Mouse (Mus musculus) limb, embryonic 12.5 days (tissue): Measurements from ENCODE around the gene Ccnf. TPM values are rescaled to one million over a fixed set of nuclear protein-coding genes. Genes with fewer than 3 reads are reported as not detected.

ENCODE experiments used
- ATAC-seq: fragments of 200-750 bp; cut with Nextera tagmentation; 2 replicates; pipeline ENCODE4 v1.8.0; 2017; ENCODE audit warnings: low read depth, moderate TSS enrichment; ENCODE audit not compliant: insufficient number of reproducible peaks, insufficient read depth, low FRiP score, low TSS enrichment
- H3K27ac ChIP-seq: fragments of 300-500 bp; sonication (generic); 2 replicates; pipeline ENCODE4 v1.5.1; 2016; ENCODE audit warnings: mild to moderate bottlenecking, moderate library complexity
- H3K27me3 ChIP-seq: fragments of 300-500 bp; sonication (generic); 2 replicates; pipeline ENCODE4 v1.6.1; 2016; ENCODE audit warnings: mild to moderate bottlenecking, moderate library complexity
- H3K36me3 ChIP-seq: fragments of 300-500 bp; sonication (generic); 2 replicates; pipeline ENCODE4 v1.6.1; 2016; ENCODE audit warnings: mild to moderate bottlenecking, moderate library complexity
- H3K4me1 ChIP-seq: fragments of 300-500 bp; sonication (generic); replicated peaks from 2 replicates; pipeline ENCODE4 v1.6.1; 2016
- H3K4me2 ChIP-seq: fragments of 300-500 bp; sonication (generic); 2 replicates; pipeline ENCODE4 v1.6.1; 2016; ENCODE audit warnings: mild to moderate bottlenecking, moderate library complexity
- H3K4me3 ChIP-seq: fragments of 300-500 bp; sonication (generic); replicated peaks from 2 replicates; pipeline ENCODE4 v1.5.1; 2016; ENCODE audit warnings: mild to moderate bottlenecking
- H3K9ac ChIP-seq: fragments of 300-500 bp; sonication (generic); replicated peaks from 2 replicates; pipeline ENCODE4 v1.6.1; 2016; ENCODE audit warnings: mild to moderate bottlenecking, moderate library complexity
- H3K9me3 ChIP-seq: fragments of 300-500 bp; sonication (generic); 2 replicates; pipeline ENCODE4 v1.6.1; 2016; ENCODE audit warnings: mild to moderate bottlenecking, moderate library complexity
- WGBS: fragments of 180-500 bp; shearing (Covaris S2); methylation state at CpG from one replicate; pipeline ENCODE4 v1.1.7; 2016; 5-methylcytosine and 5-hydroxymethylcytosine counted together
- polyA plus RNA-seq: library from polyadenylated mRNA; unstranded; fragments of >200 nt; fragmentation: Nextera tagmentation; extraction: Ambion mirVana; gene quantifications from 2 replicates; pipeline ENCODE4 v1.2.1, GENCODE M21; 2016

Ccnf gene
- polyA plus RNA-seq, 1 experiment from 2014 or later: 92.7 TPM

- H3K36me3 ChIP-seq: peaks cover 75% of the 10 kb centered on the region
- no peak overlapping the region for H3K4me2 ChIP-seq
- H3K4me3 ChIP-seq: no peak overlapping the region
- 82% methylated on average over 10 of the region's 10 CpGs for WGBS
- ATAC-seq: no peak
- peaks cover 9% of the 10 kb centered on the region for H3K4me1 ChIP-seq
- no peak overlapping the region for H3K27ac ChIP-seq
- no peak overlapping the region for H3K9ac ChIP-seq
- no peaks in the 10 kb centered on the region for H3K9me3 ChIP-seq
- no peaks in the 10 kb centered on the region for H3K27me3 ChIP-seq
Observed at GRCm38 (mm10) chr17:24224741-24225140, 26.5 kb downstream of the Ccnf start.

- Histone ChIP-seq H3K27me3 (no peaks in the 10 kb centered on the region), H3K9ac (no peak overlapping the region), H3K27ac (no peak overlapping the region), H3K4me3 (no peak overlapping the region), H3K9me3 (no peaks in the 10 kb centered on the region), H3K36me3 (peaks cover 68% of the 10 kb centered on the region), H3K4me2 (no peak overlapping the region), H3K4me1 (peaks cover 16% of the 10 kb centered on the region)
- WGBS: 89% methylated on average over 5 of the region's 5 CpGs
- no peak for ATAC-seq
Observed at GRCm38 (mm10) chr17:24223513-24223912, 27.8 kb downstream of the Ccnf start.

DNA sequence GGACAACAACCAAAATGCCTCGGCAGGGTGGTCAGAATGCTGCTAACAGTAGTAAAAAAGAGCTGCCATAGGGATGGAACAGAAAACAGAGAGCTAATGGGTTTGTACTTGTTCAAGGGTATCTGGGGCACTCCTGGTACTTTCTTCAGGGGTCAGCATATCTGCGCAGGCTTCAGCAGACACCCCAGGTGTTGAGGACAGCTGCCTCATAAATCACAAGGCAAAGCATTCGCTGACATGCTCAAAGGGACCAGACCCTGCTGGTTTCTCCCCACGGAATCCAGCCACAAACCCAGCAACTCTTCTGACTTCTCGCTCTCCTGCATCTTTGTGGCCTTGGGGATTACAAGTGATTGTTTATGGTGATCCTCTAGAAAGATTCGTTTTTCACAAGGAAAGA is 28.6 kb downstream of the Ccnf start:
- Histone ChIP-seq H3K4me3 (no peak overlapping the region), H3K4me1 (peaks cover 16% of the 10 kb centered on the region), H3K9ac (no peak overlapping the region), H3K36me3 (peaks cover 68% of the 10 kb centered on the region), H3K4me2 (no peak overlapping the region), H3K9me3 (no peaks in the 10 kb centered on the region), H3K27ac (no peak overlapping the region), H3K27me3 (no peaks in the 10 kb centered on the region)
- no peak for ATAC-seq
- 70% methylated on average over 6 of the region's 6 CpGs for WGBS

DNA sequence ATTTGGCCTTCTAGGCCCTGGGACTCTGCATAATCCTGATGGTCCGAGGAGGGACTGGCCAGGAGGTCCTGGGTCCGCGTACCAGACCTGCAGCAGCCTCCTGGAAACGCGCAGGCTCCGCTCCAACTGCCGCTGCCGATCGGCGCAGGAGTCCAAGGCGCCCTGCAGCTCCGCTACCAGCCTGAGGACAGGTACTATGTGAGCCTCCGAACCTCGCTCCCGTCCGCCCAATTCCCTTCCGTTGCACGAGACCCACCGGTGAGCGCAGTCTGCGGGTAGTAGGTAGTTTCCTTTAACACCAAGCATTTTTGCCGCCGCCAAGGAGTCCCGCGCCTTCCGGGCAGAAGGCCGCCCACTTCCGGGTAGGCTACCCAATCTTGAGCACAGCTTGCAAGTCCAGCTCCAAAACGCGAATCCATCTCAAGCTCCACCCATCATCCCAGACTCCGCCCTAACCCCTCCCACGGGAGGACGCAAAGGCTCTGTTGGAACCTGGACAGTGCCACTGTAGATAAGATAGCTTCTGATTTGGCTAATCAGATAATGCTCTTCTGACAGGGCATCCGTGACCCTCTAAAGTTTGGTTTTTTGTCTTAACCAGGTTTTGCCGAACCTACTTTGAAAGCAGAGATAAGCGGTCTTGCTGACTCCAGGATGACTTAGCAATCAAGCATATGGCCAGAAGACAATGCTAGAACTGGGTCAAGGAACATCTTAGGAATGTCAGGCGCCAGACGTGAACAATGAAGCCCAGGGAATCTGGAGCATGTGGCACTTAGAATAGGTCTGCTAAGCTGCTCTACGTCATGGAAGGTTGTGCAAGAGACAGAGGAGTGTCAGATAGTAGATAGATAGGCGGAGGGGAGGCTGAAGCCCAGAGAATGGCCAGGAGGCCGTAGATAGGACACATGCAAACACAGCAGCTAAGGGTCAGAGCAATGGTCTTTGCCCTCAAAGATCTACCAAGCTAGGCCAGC is 30.6 kb downstream of the Ccnf start, which contains the start of gene Tedc2:
Tedc2 (minus strand) TSS at position 417 of the 977 bp plus-strand sequence.
- H3K4me3 ChIP-seq: peak within 1 kb of the TSS; percentile 78
- H3K27me3 ChIP-seq: no peaks in the 10 kb centered on the region
- peaks cover 16% of the 10 kb centered on the region for H3K4me1 ChIP-seq
- H3K9ac ChIP-seq: peak within 1 kb of the TSS; percentile 82
- peak; percentile 87 for ATAC-seq
- 6% methylated on average over 41 of the region's 41 CpGs for WGBS
- peaks cover 68% of the 10 kb centered on the region for H3K36me3 ChIP-seq
- H3K4me2 ChIP-seq: peak within 1 kb of the TSS; percentile 94
- no peaks in the 10 kb centered on the region for H3K9me3 ChIP-seq
- H3K27ac ChIP-seq: peak within 1 kb of the TSS; percentile 67

- Histone ChIP-seq H3K36me3 (peaks cover 49% of the 10 kb centered on the region), H3K9ac (no peak overlapping the region), H3K27me3 (no peaks in the 10 kb centered on the region), H3K4me2 (no peak overlapping the region), H3K4me3 (no peak overlapping the region), H3K9me3 (no peaks in the 10 kb centered on the region), H3K27ac (no peak overlapping the region), H3K4me1 (peaks cover 25% of the 10 kb centered on the region)
- WGBS: 72% methylated on average over 4 of the region's 4 CpGs
- no peak for ATAC-seq
Observed at GRCm38 (mm10) chr17:24216836-24217235, 34.4 kb downstream of the Ccnf start.

DNA sequence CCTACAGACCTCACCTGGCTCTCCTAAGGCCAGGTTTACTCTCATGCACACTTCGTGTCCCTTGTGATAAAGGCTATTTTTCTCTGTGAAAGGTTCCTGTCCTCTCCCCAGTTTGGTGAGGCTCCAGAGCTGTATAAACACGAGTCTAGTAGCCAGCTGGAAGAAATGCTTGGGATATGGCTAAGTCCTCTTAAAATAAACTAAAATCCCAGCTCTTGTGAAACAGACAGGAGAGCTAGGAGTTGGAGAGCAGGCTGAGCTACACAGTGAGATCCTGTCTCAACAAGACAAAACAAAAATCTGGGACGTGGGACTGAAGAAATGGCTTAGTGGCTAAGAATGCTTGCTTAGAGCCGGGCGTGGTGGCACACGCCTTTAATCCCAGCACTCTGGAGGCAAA is 38.1 kb downstream of the Ccnf start:
- Histone ChIP-seq H3K4me3 (no peak overlapping the region), H3K9ac (no peak overlapping the region), H3K4me1 (peaks cover 42% of the 10 kb centered on the region), H3K4me2 (no peak overlapping the region), H3K27ac (no peak overlapping the region; the same call in 1 of the 2 replicates), H3K9me3 (no peaks in the 10 kb centered on the region), H3K36me3 (peaks cover 40% of the 10 kb centered on the region), H3K27me3 (no peaks in the 10 kb centered on the region; the same call in 1 of the 2 replicates)
- ATAC-seq: no peak
- WGBS: 80% methylated on average over 6 of the region's 6 CpGs

DNA sequence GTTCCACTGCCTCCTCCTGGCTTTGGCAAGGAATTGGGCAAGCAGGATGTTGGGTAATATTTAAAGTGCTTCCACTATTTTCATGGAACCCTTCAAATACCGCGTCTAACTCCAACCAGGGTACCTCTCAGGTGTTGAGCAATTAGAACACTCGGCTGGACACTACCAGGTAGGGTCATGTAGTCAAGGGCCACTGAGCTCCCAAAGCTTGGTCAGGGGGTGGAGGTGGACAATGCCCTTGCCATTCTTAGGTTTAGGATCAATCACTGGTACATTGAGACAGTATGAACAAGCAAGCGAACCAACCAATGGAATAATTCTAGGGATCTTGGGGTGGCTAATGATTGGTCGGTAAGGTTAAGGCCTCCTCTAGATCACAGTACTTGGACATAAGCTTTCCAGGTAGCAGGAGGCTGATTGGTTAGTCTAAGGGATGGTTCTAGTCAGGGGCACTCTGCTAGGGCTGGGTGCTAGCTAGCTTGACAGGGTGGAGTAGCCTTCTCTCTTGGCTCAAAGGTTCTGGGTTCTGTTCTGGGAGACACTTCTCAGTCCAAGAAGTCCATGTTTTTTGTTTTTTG is 38.8 kb downstream of the Ccnf start:
- WGBS: 29% methylated on average over 5 of the region's 5 CpGs
- H3K4me2 ChIP-seq: peak overlapping the region; percentile 95
- peaks cover 49% of the 10 kb centered on the region for H3K4me1 ChIP-seq
- H3K27ac ChIP-seq: peak overlapping the region; percentile 97
- ATAC-seq: no peak
- no peaks in the 10 kb centered on the region for H3K9me3 ChIP-seq
- H3K27me3 ChIP-seq: peaks cover 5% of the 10 kb centered on the region; the same call in 1 of the 2 replicates
- H3K4me3 ChIP-seq: peak overlapping the region; percentile 53
- peaks cover 36% of the 10 kb centered on the region for H3K36me3 ChIP-seq
- peak overlapping the region; percentile 73; the same call in 1 of the 2 replicates for H3K9ac ChIP-seq

- Histone ChIP-seq H3K36me3 (peaks cover 35% of the 10 kb centered on the region), H3K27me3 (peaks cover 12% of the 10 kb centered on the region; the same call in 1 of the 2 replicates), H3K4me1 (peaks cover 56% of the 10 kb centered on the region), H3K4me3 (peak overlapping the region; percentile 53), H3K27ac (peak overlapping the region; percentile 97), H3K9ac (peak overlapping the region; percentile 73), H3K4me2 (peak overlapping the region; percentile 95), H3K9me3 (no peaks in the 10 kb centered on the region)
- WGBS: under 1% methylated on average over 37 of the region's 37 CpGs
- peak; percentile 9; the same call in 1 of the 2 replicates for ATAC-seq
Observed at GRCm38 (mm10) chr17:24211631-24212440, 39.4 kb downstream of the Ccnf start.

- ATAC-seq: no peak
Observed at GRCm38 (mm10) chr17:24210591-24210990, 40.7 kb downstream of the Ccnf start.

GRCm38 (mm10) chr17:24209916-24210240 is 41.4 kb downstream of the Ccnf start:
- WGBS: 78% methylated on average over 3 of the region's 3 CpGs
- peaks cover 16% of the 10 kb centered on the region for H3K36me3 ChIP-seq
- no peak overlapping the region for H3K9ac ChIP-seq
- H3K4me1 ChIP-seq: peaks cover 72% of the 10 kb centered on the region
- H3K4me2 ChIP-seq: peak overlapping the region; percentile 95
- H3K4me3 ChIP-seq: peak overlapping the region; percentile 65
- H3K27ac ChIP-seq: peak overlapping the region; percentile 97
- peaks cover 23% of the 10 kb centered on the region for H3K27me3 ChIP-seq
- ATAC-seq: no peak
- H3K9me3 ChIP-seq: no peaks in the 10 kb centered on the region

More at GRCm38 (mm10) chr17:24210591-24210990, 40.7 kb downstream of the Ccnf start:
- Histone ChIP-seq H3K4me3 (no peak overlapping the region), H3K27ac (peak overlapping the region; percentile 97), H3K4me2 (peak overlapping the region; percentile 95), H3K27me3 (peaks cover 23% of the 10 kb centered on the region), H3K36me3 (peaks cover 23% of the 10 kb centered on the region), H3K4me1 (peaks cover 68% of the 10 kb centered on the region), H3K9ac (no peak overlapping the region; the same call in 1 of the 2 replicates), H3K9me3 (no peaks in the 10 kb centered on the region)
- WGBS: 71% methylated on average over 3 of the region's 3 CpGs
